Mouse (Mus musculus) neural tube, embryonic 13.5 days (tissue): ENCODE measurements around the gene Tmem123. TPM values are rescaled to one million over a fixed set of nuclear protein-coding genes. Genes with fewer than 3 reads are reported as not detected.

Experiments
- ATAC-seq: fragments of 200-750 bp; cut with Nextera tagmentation; 2 replicates; pipeline ENCODE4 v1.8.0; 2017; ENCODE audit warnings: low read depth, mild to moderate bottlenecking, moderate TSS enrichment, moderate library complexity
- H3K27ac ChIP-seq: fragments of 300-500 bp; sonication (generic); replicated peaks from 2 replicates; pipeline ENCODE4 v1.5.1; 2015; ENCODE audit warnings: moderate library complexity, mild to moderate bottlenecking, inconsistent platforms
- H3K27me3 ChIP-seq: fragments of 300-500 bp; sonication (generic); 2 replicates; pipeline ENCODE4 v1.6.1; 2015; ENCODE audit warnings: mild to moderate bottlenecking, inconsistent platforms
- H3K36me3 ChIP-seq: fragments of 300-500 bp; sonication (generic); 2 replicates; pipeline ENCODE4 v1.6.1; 2015; ENCODE audit warnings: mild to moderate bottlenecking, inconsistent platforms
- H3K4me1 ChIP-seq: fragments of 300-500 bp; sonication (generic); replicated peaks from 2 replicates; pipeline ENCODE4 v1.6.1; 2015; ENCODE audit warnings: inconsistent platforms
- H3K4me2 ChIP-seq: fragments of 300-500 bp; sonication (generic); 2 replicates; pipeline ENCODE4 v1.6.1; 2015; ENCODE audit warnings: inconsistent platforms, mild to moderate bottlenecking, moderate library complexity
- H3K4me3 ChIP-seq: fragments of 300-500 bp; sonication (generic); 2 replicates; pipeline ENCODE4 v1.5.1; 2015; ENCODE audit warnings: mild to moderate bottlenecking, inconsistent platforms
- H3K9ac ChIP-seq: fragments of 300-500 bp; sonication (generic); 2 replicates; pipeline ENCODE4 v1.6.1; 2015; ENCODE audit warnings: moderate library complexity, mild to moderate bottlenecking, inconsistent platforms
- H3K9me3 ChIP-seq: fragments of 300-500 bp; sonication (generic); 2 replicates; pipeline ENCODE4 v1.6.1; 2016; ENCODE audit warnings: inconsistent platforms
- WGBS: fragments of 180-500 bp; shearing (Covaris S2); methylation state at CpG from one replicate; pipeline ENCODE4 v1.1.7; 2015; 5-methylcytosine and 5-hydroxymethylcytosine counted together
- polyA plus RNA-seq: library from polyadenylated mRNA; unstranded; fragments of >200 nt; fragmentation: Nextera tagmentation; extraction: Ambion mirVana; gene quantifications from 2 replicates; pipeline ENCODE4 v1.2.1, GENCODE M21; 2015

Gene Tmem123
- 30.4 and 32.2 TPM in 2 replicates for polyA plus RNA-seq

- Histone ChIP-seq H3K4me1 (peaks cover 31% of the 10 kb centered on the region), H3K9ac (peak within 1 kb of the TSS; percentile 78), H3K27ac (peak within 1 kb of the TSS; percentile 57), H3K9me3 (peaks cover 4% of the 10 kb centered on the region; the same call in 1 of the 2 replicates), H3K27me3 (peaks cover 19% of the 10 kb centered on the region), H3K4me2 (peak within 1 kb of the TSS; percentile 83), H3K4me3 (peak within 1 kb of the TSS; percentile 75), H3K36me3 (no peaks in the 10 kb centered on the region)
- 2% methylated on average over 52 of the region's 52 CpGs for WGBS
- peak; percentile 96 for ATAC-seq
Observed at GRCm38 (mm10) chr9:7763614-7764300, at the start of gene Tmem123. TSS of gene Tmem123 (plus strand) at chr9:7764041.

DNA sequence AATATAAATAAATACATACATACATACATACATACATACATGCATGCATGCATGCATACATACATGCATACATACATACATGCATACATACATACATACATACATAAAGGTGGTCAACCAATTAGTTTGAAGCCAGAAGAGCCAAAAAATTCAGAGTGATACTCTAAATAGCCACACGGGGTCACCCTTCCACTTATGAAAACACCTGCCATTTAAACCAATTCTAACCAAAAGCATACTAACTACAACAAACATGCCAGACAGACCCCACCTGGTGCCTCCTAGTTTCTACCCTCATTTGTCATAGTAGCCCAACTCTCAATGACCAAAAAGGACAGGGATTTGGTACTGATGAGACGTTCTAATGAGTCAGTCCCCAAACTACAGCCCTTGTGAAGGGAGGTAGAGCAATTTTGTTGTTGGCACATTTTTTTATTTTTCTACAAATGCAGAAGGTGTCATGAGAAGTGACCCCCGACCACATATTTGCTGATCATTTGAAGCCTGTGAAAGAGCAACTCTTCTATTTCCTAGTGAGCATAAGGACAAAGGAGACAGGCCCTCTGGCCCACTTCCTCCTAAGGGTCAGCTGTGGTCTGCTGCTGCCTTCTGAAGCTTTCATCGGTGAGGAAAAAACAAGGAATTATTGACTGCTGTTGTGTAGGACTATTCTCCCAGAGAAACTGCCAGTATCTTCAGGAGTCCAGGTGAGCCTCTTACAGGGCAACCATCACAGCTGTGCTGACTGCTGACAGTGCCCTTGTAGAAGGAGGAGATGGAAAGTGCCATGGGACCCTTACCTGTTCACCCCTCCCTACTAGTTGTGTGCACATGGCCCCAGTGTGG, 49.6 kb upstream of the Tmem123 start:
- Histone ChIP-seq H3K4me3 (no peak overlapping the region), H3K27me3 (no peaks in the 10 kb centered on the region), H3K36me3 (no peaks in the 10 kb centered on the region), H3K4me2 (no peak overlapping the region), H3K27ac (no peak overlapping the region), H3K9me3 (no peaks in the 10 kb centered on the region), H3K4me1 (no peaks in the 10 kb centered on the region), H3K9ac (no peak overlapping the region)
- 36% methylated on average over 4 of the region's 4 CpGs for WGBS
- peak; percentile 36; the same call in 1 of the 2 replicates for ATAC-seq

GRCm38 (mm10) chr9:7714908-7715175, 49.0 kb upstream of the Tmem123 start:
- no peaks in the 10 kb centered on the region for H3K36me3 ChIP-seq
- H3K9ac ChIP-seq: no peak overlapping the region
- H3K9me3 ChIP-seq: no peaks in the 10 kb centered on the region
- H3K27me3 ChIP-seq: no peaks in the 10 kb centered on the region
- H3K4me1 ChIP-seq: no peaks in the 10 kb centered on the region
- no peak for ATAC-seq
- H3K27ac ChIP-seq: no peak overlapping the region
- no peak overlapping the region for H3K4me2 ChIP-seq
- WGBS: 69% methylated on average over 2 of the region's 2 CpGs
- no peak overlapping the region for H3K4me3 ChIP-seq

GRCm38 (mm10) chr9:7721543-7721942, 42.3 kb upstream of the Tmem123 start:
- Histone ChIP-seq H3K27ac (no peak overlapping the region), H3K27me3 (no peaks in the 10 kb centered on the region), H3K9me3 (no peaks in the 10 kb centered on the region), H3K4me3 (no peak overlapping the region), H3K9ac (no peak overlapping the region), H3K4me1 (no peaks in the 10 kb centered on the region), H3K4me2 (no peak overlapping the region), H3K36me3 (no peaks in the 10 kb centered on the region)
- no peak for ATAC-seq
- 93% methylated on average over 1 of the region's 1 CpGs for WGBS

- Histone ChIP-seq H3K9me3 (no peaks in the 10 kb centered on the region), H3K36me3 (no peaks in the 10 kb centered on the region), H3K9ac (no peak overlapping the region), H3K4me2 (no peak overlapping the region), H3K4me1 (no peaks in the 10 kb centered on the region), H3K27me3 (no peaks in the 10 kb centered on the region), H3K4me3 (no peak overlapping the region), H3K27ac (no peak overlapping the region)
- ATAC-seq: no peak
- WGBS: 75% methylated on average over 4 of the region's 4 CpGs
Observed at GRCm38 (mm10) chr9:7728997-7729396, 34.8 kb upstream of the Tmem123 start.

DNA sequence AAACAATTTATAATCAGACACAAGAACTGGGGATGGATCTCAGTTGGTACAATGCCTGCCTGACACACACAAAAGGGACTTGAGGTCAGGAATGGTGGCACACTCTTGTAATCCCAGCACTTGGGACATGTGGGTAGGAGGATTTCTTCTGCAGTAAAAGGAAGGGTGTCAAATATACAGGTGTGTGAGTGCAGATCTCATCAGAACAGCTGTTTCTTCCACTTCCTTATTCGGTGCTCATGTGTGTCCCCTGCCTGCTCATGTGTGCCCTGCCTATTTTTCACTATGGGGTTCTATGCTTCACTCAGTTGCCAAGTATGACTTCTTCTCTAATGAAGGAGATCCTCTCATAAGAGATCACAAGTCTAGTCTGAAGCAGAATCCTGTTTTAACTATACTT, 21.1 kb upstream of the Tmem123 start:
- no peak overlapping the region for H3K4me2 ChIP-seq
- H3K9me3 ChIP-seq: no peaks in the 10 kb centered on the region
- H3K4me1 ChIP-seq: no peaks in the 10 kb centered on the region
- H3K36me3 ChIP-seq: no peaks in the 10 kb centered on the region
- H3K9ac ChIP-seq: no peak overlapping the region
- WGBS: 88% methylated on average over 1 of the region's 1 CpGs
- no peak overlapping the region for H3K27ac ChIP-seq
- ATAC-seq: no peak
- H3K4me3 ChIP-seq: no peak overlapping the region
- H3K27me3 ChIP-seq: no peaks in the 10 kb centered on the region

DNA sequence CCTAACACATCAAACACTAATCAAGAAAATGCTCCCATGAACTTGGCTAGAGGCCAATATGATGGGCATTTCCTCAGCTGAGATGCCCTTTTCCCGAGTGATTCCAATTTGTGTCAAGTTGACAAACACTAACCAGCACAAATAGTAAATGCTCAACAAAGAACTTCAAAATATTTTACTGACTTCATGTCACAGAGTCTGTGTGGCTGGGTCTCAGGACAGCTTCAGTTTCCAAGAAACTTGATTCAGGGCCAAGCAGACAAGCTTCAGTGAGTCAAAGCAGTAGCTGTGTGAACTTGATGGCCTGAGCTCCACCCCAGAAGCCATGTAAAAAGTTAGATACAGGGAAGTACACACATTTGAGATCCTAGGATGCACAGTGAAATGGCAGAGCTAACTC, 19.7 kb upstream of the Tmem123 start:
- no peak overlapping the region for H3K27ac ChIP-seq

DNA sequence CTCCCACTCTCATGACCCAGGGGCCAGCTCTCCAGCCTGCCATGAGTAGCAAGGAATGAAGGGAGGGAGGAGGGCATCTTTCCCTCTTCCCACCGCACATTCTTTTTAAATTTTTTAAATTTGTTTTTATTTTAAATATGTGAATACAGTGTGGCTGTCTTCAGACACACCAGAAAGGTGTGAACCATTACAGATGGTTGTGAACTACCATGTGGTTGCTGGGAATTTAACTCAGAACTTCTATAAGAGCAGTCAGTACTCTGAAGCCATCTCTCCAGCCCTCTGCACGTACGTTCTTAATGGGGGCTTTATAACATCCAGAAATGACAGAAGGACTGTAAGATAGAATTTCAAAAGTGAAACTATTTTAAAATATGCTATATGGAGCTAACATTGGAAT, 15.0 kb upstream of the Tmem123 start:
- Histone ChIP-seq H3K36me3 (no peaks in the 10 kb centered on the region), H3K27me3 (no peaks in the 10 kb centered on the region), H3K9me3 (no peaks in the 10 kb centered on the region), H3K4me2 (no peak overlapping the region), H3K27ac (no peak overlapping the region), H3K9ac (no peak overlapping the region), H3K4me3 (no peak overlapping the region), H3K4me1 (no peaks in the 10 kb centered on the region)
- WGBS: 90% methylated on average over 3 of the region's 3 CpGs
- no peak for ATAC-seq

More for the DNA sequence above, 19.7 kb upstream of the Tmem123 start:
- H3K9ac ChIP-seq: no peak overlapping the region
- no peaks in the 10 kb centered on the region for H3K27me3 ChIP-seq
- H3K4me2 ChIP-seq: no peak overlapping the region
- no peak for ATAC-seq
- H3K4me3 ChIP-seq: no peak overlapping the region
- no peaks in the 10 kb centered on the region for H3K36me3 ChIP-seq
- WGBS: 78% methylated on average over 1 of the region's 1 CpGs
- no peaks in the 10 kb centered on the region for H3K4me1 ChIP-seq
- no peaks in the 10 kb centered on the region for H3K9me3 ChIP-seq

DNA sequence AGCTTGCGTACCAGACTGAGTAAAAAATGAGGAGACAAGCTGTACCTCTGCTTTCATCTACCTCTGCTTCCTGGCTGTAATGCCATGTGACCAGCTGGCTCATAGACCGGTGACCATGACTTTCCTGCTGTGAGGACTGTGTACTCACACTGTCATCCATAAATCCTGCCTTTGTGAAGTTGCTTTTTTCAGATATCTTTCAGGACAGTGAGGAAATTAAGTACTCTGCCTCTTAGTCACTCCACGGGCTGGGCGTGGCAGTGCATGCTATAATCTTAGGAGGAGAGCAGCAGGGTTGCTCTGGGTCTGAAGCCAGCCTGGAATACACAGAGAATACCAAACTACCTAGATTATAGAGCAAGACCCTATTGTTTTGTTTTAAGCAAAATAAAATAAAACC, 14.3 kb upstream of the Tmem123 start:
- Histone ChIP-seq H3K9me3 (no peaks in the 10 kb centered on the region), H3K4me1 (no peaks in the 10 kb centered on the region), H3K4me3 (no peak overlapping the region), H3K36me3 (no peaks in the 10 kb centered on the region), H3K27me3 (no peaks in the 10 kb centered on the region), H3K9ac (no peak overlapping the region), H3K27ac (no peak overlapping the region), H3K4me2 (no peak overlapping the region)
- no peak for ATAC-seq
- 46% methylated on average over 4 of the region's 4 CpGs for WGBS

DNA sequence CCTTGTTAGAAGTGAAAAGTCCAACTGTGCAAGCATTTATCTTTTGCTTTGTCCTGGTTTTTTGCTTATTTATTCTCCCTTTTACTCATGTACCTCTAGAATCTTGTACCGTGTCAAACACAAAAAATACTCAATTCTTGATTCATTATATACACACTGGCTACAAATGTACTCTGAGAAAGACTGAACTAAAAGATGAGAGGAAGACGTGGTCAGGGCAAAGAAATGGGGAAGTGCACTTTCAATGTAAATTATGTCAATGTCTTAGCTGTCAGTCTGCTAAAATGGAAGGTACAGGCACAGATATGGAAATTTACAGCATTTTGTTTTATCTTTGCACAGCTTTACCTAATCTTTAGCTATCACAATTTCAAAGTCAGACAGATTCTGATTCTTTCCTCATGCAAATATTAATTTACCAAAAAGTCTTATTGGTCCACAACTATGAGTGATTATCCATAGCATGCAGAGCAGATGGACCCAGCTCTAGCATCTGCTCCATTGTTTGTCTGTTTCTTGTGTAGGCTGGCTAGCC, 7.9 kb upstream of the Tmem123 start:
- ATAC-seq: no peak
- 84% methylated on average over 2 of the region's 2 CpGs for WGBS
- no peak overlapping the region for H3K27ac ChIP-seq

GRCm38 (mm10) chr9:7761906-7762455, 1.9 kb upstream of the Tmem123 start:
- Histone ChIP-seq H3K36me3 (no peaks in the 10 kb centered on the region), H3K27me3 (peaks cover 19% of the 10 kb centered on the region), H3K4me3 (no peak overlapping the region), H3K4me2 (no peak overlapping the region), H3K9ac (no peak overlapping the region), H3K27ac (no peak overlapping the region), H3K4me1 (peaks cover 22% of the 10 kb centered on the region), H3K9me3 (peaks cover 4% of the 10 kb centered on the region; the same call in 1 of the 2 replicates)
- WGBS: 32% methylated on average over 17 of the region's 17 CpGs
- no peak for ATAC-seq

More for the DNA sequence above, 7.9 kb upstream of the Tmem123 start:
- H3K36me3 ChIP-seq: no peaks in the 10 kb centered on the region
- no peak overlapping the region for H3K4me2 ChIP-seq
- no peaks in the 10 kb centered on the region for H3K4me1 ChIP-seq
- no peaks in the 10 kb centered on the region for H3K27me3 ChIP-seq
- H3K4me3 ChIP-seq: no peak overlapping the region
- peaks cover 4% of the 10 kb centered on the region; the same call in 1 of the 2 replicates for H3K9me3 ChIP-seq
- H3K9ac ChIP-seq: no peak overlapping the region

DNA sequence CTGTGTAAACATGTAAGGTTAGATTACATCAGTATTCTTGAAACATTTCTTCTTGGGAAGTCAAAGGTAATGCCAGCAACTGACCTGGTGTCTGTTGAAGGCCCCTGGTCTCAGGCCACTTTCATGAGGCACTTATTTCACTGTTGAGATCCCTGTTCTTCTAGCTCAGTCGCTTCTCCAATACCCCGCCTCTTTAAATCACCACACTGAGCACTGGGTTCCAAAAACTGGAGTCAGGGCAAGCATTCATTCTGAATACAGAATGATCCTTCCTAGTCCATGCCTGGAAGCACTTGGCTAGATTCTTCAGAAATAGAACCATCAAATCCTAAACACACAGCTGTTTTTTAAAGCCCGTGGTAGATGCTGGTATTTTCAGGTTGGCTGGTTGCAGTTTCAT, 1.1 kb upstream of the Tmem123 start:
- H3K27ac ChIP-seq: no peak overlapping the region
- peaks cover 27% of the 10 kb centered on the region for H3K4me1 ChIP-seq
- H3K36me3 ChIP-seq: no peaks in the 10 kb centered on the region
- H3K9ac ChIP-seq: no peak overlapping the region
- H3K9me3 ChIP-seq: peaks cover 4% of the 10 kb centered on the region; the same call in 1 of the 2 replicates
- no peak overlapping the region for H3K4me3 ChIP-seq
- 82% methylated on average over 3 of the region's 3 CpGs for WGBS
- H3K27me3 ChIP-seq: peaks cover 19% of the 10 kb centered on the region
- no peak overlapping the region for H3K4me2 ChIP-seq
- no peak for ATAC-seq
